Mouse (Mus musculus): Measurements from ENCODE around the gene Fancl. TPM values are rescaled to one million over a fixed set of nuclear protein-coding genes. Genes with fewer than 3 reads are reported as not detected.

Fancl gene
- polyA plus RNA-seq, 1 experiment from 2014 or later = 12.9 TPM

DNA sequence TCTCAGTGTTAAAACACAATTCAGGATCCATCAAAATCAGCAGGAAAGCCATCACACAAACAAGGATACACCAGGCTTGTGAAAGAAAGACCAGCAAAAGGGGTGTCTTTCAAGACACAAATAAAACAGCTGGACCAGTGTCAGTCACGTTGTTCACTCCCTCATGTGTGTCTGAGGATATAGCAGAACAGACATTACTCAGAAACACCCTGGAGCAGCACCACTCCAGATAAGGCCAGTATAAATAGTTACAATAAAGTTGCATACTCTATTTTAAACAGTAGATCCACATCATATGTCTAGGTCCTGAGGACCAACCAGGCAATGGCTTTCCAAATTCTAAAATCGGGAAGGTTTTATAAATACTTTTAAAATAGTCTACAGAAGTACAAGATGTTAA lies 130.2 kb downstream of the Fancl start:
- Histone ChIP-seq H3K4me3 (no peak overlapping the region), H3K9ac (no peak overlapping the region), H3K27ac (no peak overlapping the region), H3K9me3 (no peaks in the 10 kb centered on the region), H3K27me3 (replicated peaks) (no peaks in the 10 kb centered on the region), H3K36me3 (replicated peaks) (no peaks in the 10 kb centered on the region), H3K4me1 (no peaks in the 10 kb centered on the region), H3K4me2 (no peak overlapping the region)
- 71% methylated on average over 2 of the region's 2 CpGs for WGBS
- ATAC-seq (replicated peaks) = no peak

DNA sequence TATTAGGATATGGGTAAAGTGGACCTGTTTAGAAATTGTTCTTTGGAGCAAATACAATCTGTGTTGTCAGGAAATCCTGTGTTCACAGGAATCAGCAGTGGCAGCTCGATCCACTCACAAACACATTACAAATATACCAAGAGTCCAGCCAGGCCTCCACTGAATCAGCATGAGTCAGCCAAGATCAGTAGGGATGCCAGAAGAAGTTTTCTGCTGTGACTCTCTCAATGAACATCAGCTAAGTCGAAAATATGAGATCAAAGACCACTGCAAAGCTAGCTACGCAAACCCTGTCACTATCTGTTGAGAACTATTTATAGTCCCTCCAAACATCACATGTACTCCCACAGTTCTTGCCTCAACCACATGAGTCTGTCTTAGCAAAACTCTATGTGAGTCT lies 133.1 kb downstream of the Fancl start:
- WGBS = 88% methylated on average over 3 of the region's 3 CpGs
- H3K9ac ChIP-seq = no peak overlapping the region
- no peaks in the 10 kb centered on the region for H3K36me3 ChIP-seq (replicated peaks)
- H3K4me1 ChIP-seq = no peaks in the 10 kb centered on the region
- ATAC-seq (replicated peaks) = no peak
- no peak overlapping the region for H3K27ac ChIP-seq
- no peak overlapping the region for H3K4me2 ChIP-seq
- H3K9me3 ChIP-seq = no peaks in the 10 kb centered on the region
- no peak overlapping the region for H3K4me3 ChIP-seq
- no peaks in the 10 kb centered on the region for H3K27me3 ChIP-seq (replicated peaks)

Other genes starting within 250 kb of the Fancl start
- 13.6 and 16.8 TPM in 2 replicates for gene 5730522E02Rik, start 175.4 kb upstream of the Fancl start, polyA plus RNA-seq (2015; fragmentation: Nextera tagmentation; extraction: Ambion mirVana)
- not detected in 2 replicates for gene Gm6899, start 207.1 kb downstream of the Fancl start, polyA plus RNA-seq (2015; fragmentation: Nextera tagmentation; extraction: Ambion mirVana)
- gene Vrk2, start 207.9 kb downstream of the Fancl start, polyA plus RNA-seq (2015; fragmentation: Nextera tagmentation; extraction: Ambion mirVana) = 2.0 and 2.7 TPM in 2 replicates